Mouse (Mus musculus) megakaryocyte, adult 5-6 weeks (primary cell): ENCODE measurements at regions not wholly inside any gene's neighbourhood (a gene's known extent, or its start where the extent isn't known, plus 50 kb on each side); places are given as distances from the start of the nearest gene placed in this dataset.
"Not testable (repeated sequence)": the region's sequence is repeated elsewhere in the genome, so short reads cannot be mapped to it uniquely, and the experiment has no call there.

Experiments used
- ATAC-seq: 2 replicates; pipeline ENCODE4 v1.8.0; 2016; ENCODE audit warnings: mild to moderate bottlenecking, inconsistent platforms; ENCODE audit not compliant: poor library complexity, severe bottlenecking

GRCm38 (mm10) chr5:148820476-148820875 lies 108.6 kb downstream of the Katnal1 start:
- peak; percentile 72 for ATAC-seq

GRCm38 (mm10) chr5:148819423-148819822 lies 109.7 kb downstream of the Katnal1 start:
- ATAC-seq, result peak; percentile 56

- ATAC-seq, result no peak
Measured at GRCm38 (mm10) chr5:148818746-148819145, 110.4 kb downstream of the Katnal1 start.

- ATAC-seq, result no peak
Measured at GRCm38 (mm10) chr5:148812840-148813239, 116.3 kb downstream of the Katnal1 start.

GRCm38 (mm10) chr5:148812016-148812415 lies 117.1 kb downstream of the Katnal1 start:
- peak; percentile 87 for ATAC-seq

DNA sequence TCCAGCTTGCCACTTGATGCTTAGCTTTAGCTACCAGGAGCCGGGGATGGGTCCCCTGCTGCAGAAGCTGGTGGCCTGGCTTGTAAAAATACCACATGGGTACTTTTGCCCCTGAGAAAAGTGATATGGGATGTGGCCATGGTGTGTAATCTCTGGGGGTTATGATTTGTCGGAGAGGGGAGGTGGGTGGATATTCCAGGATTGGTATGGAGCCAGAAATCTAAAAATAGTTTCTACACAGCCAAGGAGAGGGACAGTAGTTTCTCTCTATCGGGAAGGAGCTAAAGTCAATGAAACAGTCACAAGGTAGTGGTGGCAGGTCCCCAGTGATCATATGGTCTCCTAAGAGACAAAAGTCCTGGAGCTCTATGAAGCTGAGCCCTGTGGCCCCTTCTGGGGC lies 119.6 kb downstream of the Katnal1 start:
- ATAC-seq, result no peak

GRCm38 (mm10) chr5:148809055-148809454 lies 120.1 kb downstream of the Katnal1 start:
- no peak for ATAC-seq

GRCm38 (mm10) chr5:148808426-148808825 lies 120.7 kb downstream of the Katnal1 start:
- ATAC-seq, result no peak

DNA sequence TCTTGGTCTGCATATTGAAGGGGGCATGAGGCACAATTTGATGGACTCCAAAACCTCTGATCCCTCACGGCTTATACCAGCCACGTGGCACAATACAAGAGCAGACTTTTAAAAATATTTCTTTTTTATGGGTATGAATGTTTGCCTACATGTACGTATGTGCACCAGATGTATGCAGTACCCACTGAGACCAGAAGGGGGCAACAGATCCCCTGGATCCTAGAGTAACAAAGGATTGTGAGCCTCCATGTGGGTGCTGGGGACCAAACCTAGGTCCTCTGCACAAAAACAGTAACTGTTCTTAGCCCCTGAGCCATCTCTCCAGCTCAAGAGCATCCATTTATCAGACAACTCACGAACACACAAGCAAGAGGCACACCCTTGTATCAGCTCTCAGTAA lies 121.5 kb downstream of the Katnal1 start:
- ATAC-seq, result no peak

GRCm38 (mm10) chr5:148805030-148805429 lies 124.1 kb downstream of the Katnal1 start:
- peak; percentile 81 for ATAC-seq

GRCm38 (mm10) chr5:148803772-148804171 lies 125.3 kb downstream of the Katnal1 start:
- ATAC-seq, result no peak

- ATAC-seq, result no peak
Measured at GRCm38 (mm10) chr5:148802720-148803119, 126.4 kb downstream of the Katnal1 start.

- ATAC-seq, result no peak
Measured at GRCm38 (mm10) chr5:148798541-148798940, 130.6 kb downstream of the Katnal1 start.

DNA sequence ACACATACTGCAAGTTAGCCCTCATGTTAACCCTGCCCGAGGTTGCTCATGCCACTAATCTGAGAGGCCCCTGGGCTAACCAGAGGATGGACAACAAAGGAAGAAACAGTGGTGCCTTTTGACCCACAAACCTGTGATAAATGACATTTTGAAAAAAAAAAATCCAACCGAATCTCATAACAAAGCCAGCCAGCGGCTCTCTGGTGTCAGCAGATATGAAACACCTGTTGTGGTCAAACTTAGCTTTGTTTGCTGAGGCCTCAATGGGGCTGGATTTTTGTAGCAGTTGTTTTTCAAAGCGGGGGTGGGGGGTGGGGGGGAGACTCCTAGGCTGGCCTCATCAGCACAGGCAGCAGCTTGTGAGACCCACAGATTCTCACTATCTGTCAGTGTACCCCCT lies 133.0 kb downstream of the Katnal1 start:
- no peak for ATAC-seq

- peak; percentile 58 for ATAC-seq
Measured at GRCm38 (mm10) chr5:148794465-148794864, 134.7 kb downstream of the Katnal1 start.

GRCm38 (mm10) chr5:148792736-148793440 lies 136.2 kb downstream of the Katnal1 start:
- ATAC-seq, result peak; percentile 77

GRCm38 (mm10) chr5:148791651-148792050 lies 137.5 kb downstream of the Katnal1 start:
- no peak for ATAC-seq

DNA sequence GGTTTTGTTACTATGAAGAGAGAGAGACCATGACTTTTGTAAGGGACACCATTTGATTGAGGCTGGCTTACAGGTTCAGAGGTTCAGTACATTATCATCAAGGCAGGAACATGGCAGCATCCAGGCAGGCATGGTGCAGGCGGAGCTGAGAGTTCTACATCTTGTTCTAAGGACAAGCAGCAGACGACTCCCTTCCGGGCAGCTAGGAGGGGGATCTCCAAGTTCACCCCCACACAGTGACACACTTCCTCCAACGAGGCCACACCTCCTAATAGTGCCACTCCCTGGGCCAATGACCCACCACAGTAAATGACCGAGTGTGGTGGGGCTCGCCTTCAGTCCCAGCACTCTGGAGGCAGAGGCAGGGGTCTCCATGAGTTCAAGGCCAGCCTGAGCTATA lies 138.8 kb downstream of the Katnal1 start:
- not testable (repeated sequence) for ATAC-seq

DNA sequence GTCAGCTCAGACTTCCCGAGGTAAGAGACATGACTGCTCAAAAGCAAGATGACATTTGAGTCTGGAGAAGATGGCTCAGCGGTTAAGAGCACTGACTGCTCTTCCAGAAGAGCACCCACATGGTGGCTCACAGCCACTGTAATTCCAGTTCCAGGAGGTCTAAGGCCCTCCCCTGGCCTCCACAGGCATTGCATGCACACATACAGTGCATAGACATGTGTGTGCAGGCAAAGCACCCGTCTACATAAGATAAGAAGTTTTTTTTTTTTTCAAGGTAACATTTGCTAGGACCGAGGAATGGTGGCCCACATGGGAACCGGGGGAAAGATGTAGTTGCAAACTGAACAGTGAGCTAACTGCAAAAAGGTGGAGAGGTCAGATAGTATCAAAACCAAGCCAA lies 139.3 kb downstream of the Katnal1 start:
- no peak for ATAC-seq

- ATAC-seq, result no peak
Measured at GRCm38 (mm10) chr5:148789147-148789566, 140.0 kb downstream of the Katnal1 start.

DNA sequence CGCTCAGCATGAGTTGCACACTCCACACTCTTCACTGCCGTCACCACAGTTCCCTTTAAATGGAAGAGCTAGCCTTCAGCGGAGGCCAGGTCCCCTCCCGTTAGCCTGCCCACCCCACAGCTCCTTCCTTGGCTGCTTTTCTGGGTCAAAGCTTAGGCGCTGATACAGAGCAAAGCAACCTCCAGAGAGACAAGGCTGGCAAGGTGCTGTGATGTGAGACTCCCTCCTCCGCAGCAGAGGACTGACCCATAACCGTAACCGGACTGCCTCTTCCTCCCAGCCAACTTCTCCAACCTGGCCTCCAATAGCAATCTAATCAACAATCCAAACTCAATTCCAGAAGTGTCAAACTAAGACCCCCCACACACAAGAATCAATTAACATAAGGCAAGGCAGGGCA lies 140.4 kb downstream of the Katnal1 start:
- no peak for ATAC-seq

DNA sequence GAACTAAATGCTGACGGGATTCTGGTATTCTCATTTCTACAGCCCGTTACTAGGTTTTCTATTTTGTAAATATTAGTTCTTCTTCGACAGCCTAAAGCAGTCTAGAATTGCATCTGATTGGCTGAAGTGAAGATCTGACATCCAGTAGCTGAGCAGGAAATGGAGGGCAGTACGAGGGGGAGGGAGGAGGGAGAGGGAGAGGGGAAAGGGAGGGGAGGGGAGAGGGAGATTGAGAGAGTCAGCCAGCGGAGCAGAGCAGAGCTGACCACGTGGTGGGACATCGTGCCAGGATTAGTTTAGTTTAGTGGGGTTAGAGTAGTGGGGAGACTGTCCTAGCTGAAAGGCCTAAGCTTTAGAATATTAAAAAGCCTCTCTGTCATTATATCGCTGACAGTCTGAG lies 141.8 kb downstream of the Katnal1 start:
- no peak for ATAC-seq

- ATAC-seq, result not testable (repeated sequence)
Measured at GRCm38 (mm10) chr5:148781076-148781475, 148.0 kb downstream of the Katnal1 start.
